Mouse (Mus musculus) brain, adult 10 weeks (tissue): ENCODE results near the gene Foxc2. TPM values are rescaled to one million over a fixed set of nuclear protein-coding genes. Genes with fewer than 3 reads are reported as not detected.

Source experiments
- polyA plus RNA-seq: library from polyadenylated mRNA; stranded (reverse); fragments of 350-450 nt; fragmentation: Illumina TruSeq; extraction: RNeasy Lipid Tissue Mini Kit (QIAGEN cat#74804); gene quantifications from one replicate; pipeline ENCODE4 v1.2.3, GENCODE M21; 2015; ENCODE audit warnings: low read depth, low replicate concordance

Gene Foxc2
- polyA plus RNA-seq, result 0.52 TPM

GRCm38 (mm10) chr8:121115948-121116347, at the start of gene Foxc2:
Gene Foxc2, plus strand, starts transcription at chr8:121116171.

GRCm38 (mm10) chr8:121084210-121084951, 31.6 kb upstream of the Foxc2 start, which contains the start of gene Foxf1:
Gene Foxf1, plus strand, starts transcription at chr8:121084386.

GRCm38 (mm10) chr8:121107668-121108656, 8.0 kb upstream of the Foxc2 start, which contains the start of gene Mthfsd:
Gene Mthfsd, minus strand, starts transcription at chr8:121108392.

GRCm38 (mm10) chr8:121127756-121128375, 11.9 kb downstream of the Foxc2 start, which contains the start of gene Foxl1:
Gene Foxl1, plus strand, starts transcription at chr8:121127940.

Other genes with a start within 250 kb of the Foxc2 start
- 0.71 TPM for gene Foxf1, start 31.8 kb upstream of the Foxc2 start, polyA plus RNA-seq
- gene Mthfsd, start 7.8 kb upstream of the Foxc2 start, polyA plus RNA-seq, result 59.7 TPM
- gene Foxl1, start 11.8 kb downstream of the Foxc2 start, polyA plus RNA-seq, result not detected